Mouse (Mus musculus): ENCODE data around the gene Htr7.

DNA sequence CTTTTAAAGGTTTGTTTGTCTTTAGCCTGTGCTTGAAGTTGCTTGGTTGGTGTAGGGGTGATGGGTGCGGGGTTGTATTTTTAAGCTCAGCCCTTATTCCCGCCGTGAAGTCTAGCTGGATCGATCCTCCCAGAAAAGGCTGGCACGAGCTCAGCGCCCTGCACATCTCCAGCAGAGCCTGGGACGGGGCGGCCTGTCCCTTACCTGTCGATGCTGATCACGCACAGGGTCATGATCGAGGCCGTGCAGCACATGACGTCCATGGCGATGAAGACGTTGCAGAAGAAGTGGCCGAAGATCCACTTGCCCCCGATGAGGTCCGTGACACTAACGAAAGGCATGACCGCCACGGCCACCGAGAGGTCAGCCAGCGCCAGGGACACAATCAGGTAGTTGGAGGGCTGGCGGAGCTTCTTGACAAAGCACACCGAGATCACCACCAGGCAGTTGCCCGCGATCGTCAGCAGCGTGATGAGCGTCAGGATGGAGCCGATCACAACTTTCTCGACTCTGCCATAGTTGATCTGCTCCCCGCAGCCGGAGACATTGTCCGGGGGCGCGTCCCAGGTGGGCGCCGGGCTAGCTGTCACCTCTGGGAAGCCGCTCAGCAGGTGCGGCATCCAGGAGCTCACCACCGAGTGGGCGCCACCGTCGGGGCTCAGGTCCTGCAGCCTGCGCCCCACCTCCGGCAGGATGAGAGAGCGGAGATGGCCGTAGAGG is 645 bp downstream of the Htr7 start:
- no peak for TF ChIP-seq POLR2A (IDR thresholded peaks at IDR 0.05; ENCODE audit: control insufficient read depth, extremely low read depth, insufficient read depth, low read length, poor library complexity)
- TF ChIP-seq CTCF (IDR thresholded peaks at IDR 0.05; ENCODE audit: borderline replicate concordance, control insufficient read depth, extremely low read depth, insufficient read depth, low read length, poor library complexity) = no peak

All from thymus, adult 2 months (tissue).